Mouse (Mus musculus) embryonic facial prominence, embryonic 13.5 days (tissue): ENCODE measurements around the gene Dnah6. TPM values are rescaled to one million over a fixed set of nuclear protein-coding genes. Genes with fewer than 3 reads are reported as not detected.

Experiments used
- ATAC-seq: fragments of 200-750 bp; cut with Nextera tagmentation; 2 replicates; pipeline ENCODE4 v1.8.0; 2017; ENCODE audit warnings: low read depth; ENCODE audit not compliant: insufficient number of reproducible peaks, insufficient read depth, low FRiP score, low TSS enrichment
- H3K27ac ChIP-seq: fragments of 300-500 bp; sonication (generic); 2 replicates; pipeline ENCODE4 v1.5.1; 2015; ENCODE audit warnings: moderate library complexity, mild to moderate bottlenecking, inconsistent platforms
- H3K27me3 ChIP-seq: fragments of 300-500 bp; sonication (generic); 2 replicates; pipeline ENCODE4 v1.6.1; 2015; ENCODE audit warnings: mild to moderate bottlenecking, inconsistent platforms
- H3K36me3 ChIP-seq: fragments of 300-500 bp; sonication (generic); 2 replicates; pipeline ENCODE4 v1.6.1; 2015; ENCODE audit warnings: mild to moderate bottlenecking, inconsistent platforms
- H3K4me1 ChIP-seq: fragments of 300-500 bp; sonication (generic); 2 replicates; pipeline ENCODE4 v1.6.1; 2015; ENCODE audit warnings: inconsistent platforms
- H3K4me2 ChIP-seq: fragments of 300-500 bp; sonication (generic); 2 replicates; pipeline ENCODE4 v1.6.1; 2015; ENCODE audit warnings: moderate library complexity, mild to moderate bottlenecking, inconsistent platforms
- H3K4me3 ChIP-seq: fragments of 300-500 bp; sonication (generic); 2 replicates; pipeline ENCODE4 v1.5.1; 2015; ENCODE audit warnings: mild to moderate bottlenecking, inconsistent platforms
- H3K9ac ChIP-seq: fragments of 300-500 bp; sonication (generic); 2 replicates; pipeline ENCODE4 v1.6.1; 2015; ENCODE audit warnings: mild to moderate bottlenecking, inconsistent platforms
- H3K9me3 ChIP-seq: fragments of 300-500 bp; sonication (generic); 2 replicates; pipeline ENCODE4 v1.6.1; 2016; ENCODE audit warnings: inconsistent platforms
- WGBS: fragments of 180-500 bp; shearing (Covaris S2); methylation state at CpG from one replicate; pipeline ENCODE4 v1.1.7; 2015; ENCODE audit warnings: mixed read lengths; 5-methylcytosine and 5-hydroxymethylcytosine counted together
- polyA plus RNA-seq: library from polyadenylated mRNA; unstranded; fragments of >200 nt; fragmentation: Nextera tagmentation; extraction: Ambion mirVana; gene quantifications from 2 replicates; pipeline ENCODE4 v1.2.1, GENCODE M21; 2015

Dnah6 gene
- polyA plus RNA-seq, 1 experiment from 2014 or later = not detected

- 60% methylated on average over 8 of the region's 8 CpGs for WGBS
- Histone ChIP-seq H3K27ac (no peak overlapping the region), H3K4me2 (no peak overlapping the region), H3K27me3 (no peaks in the 10 kb centered on the region), H3K9ac (no peak overlapping the region), H3K36me3 (no peaks in the 10 kb centered on the region), H3K4me3 (no peak overlapping the region), H3K4me1 (peaks cover 11% of the 10 kb centered on the region; the same call in 1 of the 2 replicates), H3K9me3 (no peaks in the 10 kb centered on the region)
- ATAC-seq = no peak
These were observed 228.3 kb downstream of the Dnah6 start for GRCm38 (mm10) chr6:72993054-72993687.

DNA sequence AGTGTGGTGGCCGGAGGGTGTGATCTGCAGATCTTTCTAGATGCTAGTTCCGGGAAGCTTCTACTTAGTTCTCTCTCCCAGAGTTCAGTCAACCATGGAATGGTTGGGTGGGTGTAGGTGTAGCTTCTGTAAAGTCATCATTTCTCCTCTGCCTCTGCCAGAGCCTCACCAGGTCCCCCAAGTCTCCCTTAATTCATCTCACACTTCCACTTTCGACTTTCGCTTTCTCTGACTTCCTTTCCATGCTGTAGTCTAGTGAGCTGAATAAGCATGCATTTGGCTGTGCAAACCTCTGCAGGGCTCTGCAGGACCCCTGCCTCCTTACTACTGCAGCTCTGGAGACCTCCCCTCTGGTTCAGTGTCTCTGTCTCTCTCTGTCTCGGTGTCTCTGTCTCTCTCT is 231.2 kb downstream of the Dnah6 start:
- Histone ChIP-seq H3K4me3 (no peak overlapping the region), H3K9me3 (no peaks in the 10 kb centered on the region), H3K4me1 (peaks cover 11% of the 10 kb centered on the region; the same call in 1 of the 2 replicates), H3K4me2 (no peak overlapping the region), H3K27me3 (no peaks in the 10 kb centered on the region), H3K9ac (no peak overlapping the region), H3K27ac (no peak overlapping the region), H3K36me3 (no peaks in the 10 kb centered on the region)
- WGBS = 79% methylated on average over 5 of the region's 5 CpGs
- ATAC-seq = no peak

GRCm38 (mm10) chr6:72989028-72989736 is 232.3 kb downstream of the Dnah6 start:
- Histone ChIP-seq H3K36me3 (no peaks in the 10 kb centered on the region), H3K4me1 (peaks cover 11% of the 10 kb centered on the region; the same call in 1 of the 2 replicates), H3K27me3 (no peaks in the 10 kb centered on the region), H3K4me2 (no peak overlapping the region), H3K4me3 (no peak overlapping the region), H3K9ac (no peak overlapping the region), H3K27ac (no peak overlapping the region), H3K9me3 (no peaks in the 10 kb centered on the region)
- ATAC-seq = peak; percentile 56; the same call in 1 of the 2 replicates
- WGBS = 26% methylated on average over 7 of the region's 7 CpGs

DNA sequence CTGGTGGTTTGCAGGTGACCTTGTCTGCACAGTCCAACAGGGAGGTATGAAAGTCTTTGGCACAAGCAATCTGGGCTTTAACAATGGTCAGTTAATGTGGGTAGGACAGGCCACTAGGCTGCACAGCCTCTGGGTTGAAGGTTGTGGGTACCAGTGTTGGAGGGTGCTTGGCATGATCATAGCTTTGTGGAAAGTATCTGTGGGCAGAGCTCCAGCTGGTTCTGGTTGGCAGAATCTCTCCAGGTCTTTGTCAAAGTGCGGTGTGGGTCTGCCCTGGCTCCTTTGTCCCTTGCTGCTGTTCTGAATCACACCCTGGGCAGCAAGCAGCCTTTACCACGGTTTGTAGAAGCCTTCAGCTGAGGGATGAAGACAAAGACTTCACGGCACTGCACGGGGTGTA is 238.9 kb downstream of the Dnah6 start:
- no peak overlapping the region for H3K4me2 ChIP-seq
- no peaks in the 10 kb centered on the region for H3K27me3 ChIP-seq
- no peaks in the 10 kb centered on the region for H3K36me3 ChIP-seq
- H3K27ac ChIP-seq = no peak overlapping the region
- H3K4me3 ChIP-seq = no peak overlapping the region
- ATAC-seq = peak; percentile 26; the same call in 1 of the 2 replicates
- H3K9ac ChIP-seq = no peak overlapping the region
- H3K4me1 ChIP-seq = peaks cover 24% of the 10 kb centered on the region
- WGBS = 81% methylated on average over 4 of the region's 4 CpGs
- H3K9me3 ChIP-seq = no peaks in the 10 kb centered on the region

GRCm38 (mm10) chr6:72981851-72982250 is 239.6 kb downstream of the Dnah6 start:
- WGBS = 30% methylated on average over 6 of the region's 6 CpGs
- H3K27me3 ChIP-seq = no peaks in the 10 kb centered on the region
- peak; percentile 6; the same call in 1 of the 2 replicates for ATAC-seq
- no peak overlapping the region for H3K9ac ChIP-seq
- no peaks in the 10 kb centered on the region for H3K36me3 ChIP-seq
- H3K4me3 ChIP-seq = no peak overlapping the region
- H3K9me3 ChIP-seq = no peaks in the 10 kb centered on the region
- peak overlapping the region; percentile 35; the same call in 1 of the 2 replicates for H3K27ac ChIP-seq
- H3K4me1 ChIP-seq = peaks cover 24% of the 10 kb centered on the region
- peak overlapping the region; percentile 30; the same call in 1 of the 2 replicates for H3K4me2 ChIP-seq

DNA sequence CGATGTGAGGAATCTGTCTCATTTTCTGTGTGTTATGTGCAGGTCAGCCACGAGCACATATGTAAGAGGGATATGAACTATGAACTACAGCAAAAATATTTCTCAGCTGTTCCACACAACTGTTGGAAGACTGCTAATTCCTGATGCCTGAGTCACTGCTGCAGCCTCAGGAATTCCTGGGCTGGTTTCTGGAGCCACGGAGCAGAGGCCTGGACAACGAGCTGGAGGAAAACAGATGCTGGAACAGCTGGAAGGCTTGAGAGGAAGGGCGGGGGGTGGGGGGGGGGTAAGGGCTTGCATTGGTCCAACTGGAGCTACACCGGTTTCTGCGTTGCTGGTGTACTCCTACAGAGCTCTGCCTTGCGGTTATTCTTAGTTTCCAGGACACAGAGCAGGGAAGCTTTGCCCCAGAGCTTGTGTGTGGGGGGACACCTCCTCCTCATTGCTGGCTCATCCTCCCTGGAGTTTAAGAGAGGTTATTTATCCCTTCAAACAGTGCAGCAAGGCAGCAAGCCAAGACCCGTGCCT is 240.3 kb downstream of the Dnah6 start:
- peak overlapping the region; percentile 35 for H3K27ac ChIP-seq
- H3K4me1 ChIP-seq = peaks cover 24% of the 10 kb centered on the region
- H3K4me2 ChIP-seq = peak overlapping the region; percentile 30
- ATAC-seq = peak; percentile 69; the same call in 1 of the 2 replicates
- H3K9me3 ChIP-seq = no peaks in the 10 kb centered on the region
- no peak overlapping the region for H3K4me3 ChIP-seq
- no peaks in the 10 kb centered on the region for H3K36me3 ChIP-seq
- WGBS = 11% methylated on average over 9 of the region's 9 CpGs
- no peak overlapping the region for H3K9ac ChIP-seq
- no peaks in the 10 kb centered on the region for H3K27me3 ChIP-seq

- peaks cover 15% of the 10 kb centered on the region for H3K4me1 ChIP-seq
- no peak overlapping the region for H3K4me2 ChIP-seq
- no peak overlapping the region for H3K27ac ChIP-seq
- no peak for ATAC-seq
- H3K9ac ChIP-seq = no peak overlapping the region
- WGBS = 94% methylated on average over 2 of the region's 2 CpGs
- no peaks in the 10 kb centered on the region for H3K9me3 ChIP-seq
- no peak overlapping the region for H3K4me3 ChIP-seq
- no peaks in the 10 kb centered on the region for H3K27me3 ChIP-seq
- no peaks in the 10 kb centered on the region for H3K36me3 ChIP-seq
These were observed 244.6 kb downstream of the Dnah6 start for GRCm38 (mm10) chr6:72976866-72977265.

GRCm38 (mm10) chr6:72971074-72971473 is 250.4 kb downstream of the Dnah6 start:
- H3K9ac ChIP-seq = no peak overlapping the region
- no peak overlapping the region for H3K4me3 ChIP-seq
- H3K9me3 ChIP-seq = no peaks in the 10 kb centered on the region
- H3K4me2 ChIP-seq = no peak overlapping the region
- no peak for ATAC-seq
- 68% methylated on average over 3 of the region's 3 CpGs for WGBS
- no peaks in the 10 kb centered on the region for H3K4me1 ChIP-seq
- H3K27me3 ChIP-seq = no peaks in the 10 kb centered on the region
- H3K27ac ChIP-seq = no peak overlapping the region
- no peaks in the 10 kb centered on the region for H3K36me3 ChIP-seq

- Histone ChIP-seq H3K4me3 (no peak overlapping the region), H3K9ac (no peak overlapping the region), H3K4me2 (no peak overlapping the region), H3K27ac (no peak overlapping the region), H3K4me1 (no peaks in the 10 kb centered on the region), H3K36me3 (no peaks in the 10 kb centered on the region), H3K27me3 (no peaks in the 10 kb centered on the region), H3K9me3 (no peaks in the 10 kb centered on the region)
- no peak for ATAC-seq
- 45% methylated on average over 3 of the region's 3 CpGs for WGBS
These were observed 251.7 kb downstream of the Dnah6 start for GRCm38 (mm10) chr6:72969787-72970186.

Other genes starting within 250 kb of the Dnah6 start
- gene Suclg1, start 26.7 kb upstream of the Dnah6 start, polyA plus RNA-seq = 156 and 158 TPM in 2 replicates
- gene 4931417E11Rik, start 248.0 kb upstream of the Dnah6 start, polyA plus RNA-seq = not detected in 2 replicates